Mouse (Mus musculus): Measurements from ENCODE around the gene Psma6. TPM values are rescaled to one million over a fixed set of nuclear protein-coding genes. Genes with fewer than 3 reads are reported as not detected.
"Not testable (repeated sequence)": the region's sequence is repeated elsewhere in the genome, so short reads cannot be mapped to it uniquely, and the experiment has no call there.

The Psma6 gene
- polyA plus RNA-seq, 1 experiment, result 147 TPM

DNA sequence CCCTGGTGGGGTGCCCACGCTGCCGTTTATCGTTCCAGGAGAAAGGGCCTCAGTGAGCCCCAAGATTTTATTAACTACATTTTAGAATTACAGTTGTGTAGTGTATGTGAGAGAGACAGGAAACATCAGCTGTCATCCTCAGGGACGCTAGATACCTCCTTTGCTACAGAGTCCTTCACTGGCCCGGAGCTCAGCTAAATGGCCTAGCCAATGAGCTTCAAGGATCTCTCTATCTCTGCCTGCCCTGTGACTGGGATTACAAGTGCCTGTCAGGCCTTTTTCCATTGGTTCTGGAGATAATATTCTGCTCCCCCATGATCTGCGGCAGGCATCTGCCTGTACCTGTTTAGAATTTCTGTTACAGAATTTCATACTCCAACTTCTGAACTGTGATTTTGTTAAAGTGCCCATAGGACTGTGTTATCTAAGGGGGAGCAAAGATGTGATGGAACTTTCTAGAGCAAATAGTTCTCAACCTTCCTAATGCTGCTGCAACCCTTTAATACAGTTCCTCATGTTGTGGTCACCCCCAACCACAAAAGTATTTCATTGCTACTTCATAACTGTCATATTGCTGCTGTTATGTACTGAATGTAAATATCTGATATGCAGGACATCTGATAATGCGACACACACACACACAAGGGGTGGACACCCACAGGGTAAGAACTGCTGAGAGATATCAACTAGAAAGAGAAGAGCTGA lies 3.2 kb downstream of the Psma6 start:
- TF ChIP-seq CTCF (IDR thresholded peaks at IDR 0.05; ENCODE audit: borderline replicate concordance, insufficient read depth, low read depth, low read length), result no peak
- no peak for TF ChIP-seq POLR2A (IDR thresholded peaks at IDR 0.05; ENCODE audit: borderline replicate concordance, insufficient read depth, low read length)
- H3K27me3 ChIP-seq (ENCODE audit: control insufficient read depth, insufficient read depth, low read length), result no peaks in the 10 kb centered on the region
- no peak for DNase-seq
- 85% methylated on average over 7 of the region's 7 CpGs for WGBS
- no peaks in the 10 kb centered on the region for H3K4me1 ChIP-seq (ENCODE audit: control insufficient read depth, insufficient read depth, low read length)
- no peak overlapping the region for H3K27ac ChIP-seq (ENCODE audit: insufficient read depth, low read length)
- H3K4me3 ChIP-seq (replicated peaks; ENCODE audit: insufficient read depth, low read depth, low read length), result no peak overlapping the region

DNA sequence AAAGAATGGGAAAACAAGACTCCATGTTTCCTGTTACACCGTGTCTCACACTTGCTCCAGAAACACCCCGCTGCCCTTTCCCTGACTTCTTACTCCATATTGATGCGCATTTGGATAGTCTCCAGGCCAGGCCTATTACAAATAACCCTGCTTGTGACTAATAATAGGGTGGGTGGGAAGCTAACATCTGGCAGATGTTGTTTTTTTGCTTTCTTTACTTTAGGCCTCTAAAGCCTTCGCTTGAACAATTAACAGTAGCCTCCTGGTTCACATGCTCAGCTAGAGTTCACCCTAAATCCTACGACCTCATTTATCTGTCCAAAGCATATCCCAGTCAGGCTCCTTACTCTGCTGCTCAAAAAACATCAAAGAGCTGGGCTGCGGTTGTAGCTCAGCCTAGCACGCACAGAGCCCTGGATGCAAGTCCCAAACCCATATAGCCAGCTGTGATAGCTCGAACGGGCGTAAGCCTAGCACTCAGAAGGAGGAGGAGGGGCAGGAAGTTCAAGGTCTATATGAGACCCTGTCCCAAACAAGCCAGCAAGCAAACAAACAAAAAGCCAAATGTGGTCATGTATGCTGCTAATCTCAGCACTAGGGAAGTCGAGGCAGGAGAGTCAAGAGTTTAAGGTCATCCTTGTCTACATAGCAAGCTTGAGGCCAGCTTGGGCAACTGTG lies 3.9 kb downstream of the Psma6 start:
- Histone ChIP-seq H3K4me3 (replicated peaks; ENCODE audit: insufficient read depth, low read depth, low read length) (no peak overlapping the region), H3K4me1 (ENCODE audit: control insufficient read depth, insufficient read depth, low read length) (no peaks in the 10 kb centered on the region), H3K27me3 (ENCODE audit: control insufficient read depth, insufficient read depth, low read length) (no peaks in the 10 kb centered on the region), H3K27ac (ENCODE audit: insufficient read depth, low read length) (no peak overlapping the region)
- no peak for DNase-seq
- TF ChIP-seq POLR2A (IDR thresholded peaks at IDR 0.05; ENCODE audit: borderline replicate concordance, insufficient read depth, low read length) (no peak), CTCF (IDR thresholded peaks at IDR 0.05; ENCODE audit: borderline replicate concordance, insufficient read depth, low read depth, low read length) (no peak)
- 78% methylated on average over 11 of the region's 11 CpGs for WGBS

GRCm38 (mm10) chr12:55388478-55388877 lies 4.5 kb downstream of the Psma6 start:
- peak in 1 of 2 experiments; percentile 10 for DNase-seq
- WGBS, result 59% methylated on average over 6 of the region's 6 CpGs
- Histone ChIP-seq H3K27ac (ENCODE audit: insufficient read depth, low read length) (no peak overlapping the region), H3K4me3 (replicated peaks; ENCODE audit: insufficient read depth, low read depth, low read length) (no peak overlapping the region), H3K27me3 (ENCODE audit: control insufficient read depth, insufficient read depth, low read length) (no peaks in the 10 kb centered on the region), H3K4me1 (ENCODE audit: control insufficient read depth, insufficient read depth, low read length) (no peaks in the 10 kb centered on the region)
- no peak for TF ChIP-seq CTCF (IDR thresholded peaks at IDR 0.05; ENCODE audit: borderline replicate concordance, insufficient read depth, low read depth, low read length)
- TF ChIP-seq POLR2A (IDR thresholded peaks at IDR 0.05; ENCODE audit: borderline replicate concordance, insufficient read depth, low read length), result no peak

DNA sequence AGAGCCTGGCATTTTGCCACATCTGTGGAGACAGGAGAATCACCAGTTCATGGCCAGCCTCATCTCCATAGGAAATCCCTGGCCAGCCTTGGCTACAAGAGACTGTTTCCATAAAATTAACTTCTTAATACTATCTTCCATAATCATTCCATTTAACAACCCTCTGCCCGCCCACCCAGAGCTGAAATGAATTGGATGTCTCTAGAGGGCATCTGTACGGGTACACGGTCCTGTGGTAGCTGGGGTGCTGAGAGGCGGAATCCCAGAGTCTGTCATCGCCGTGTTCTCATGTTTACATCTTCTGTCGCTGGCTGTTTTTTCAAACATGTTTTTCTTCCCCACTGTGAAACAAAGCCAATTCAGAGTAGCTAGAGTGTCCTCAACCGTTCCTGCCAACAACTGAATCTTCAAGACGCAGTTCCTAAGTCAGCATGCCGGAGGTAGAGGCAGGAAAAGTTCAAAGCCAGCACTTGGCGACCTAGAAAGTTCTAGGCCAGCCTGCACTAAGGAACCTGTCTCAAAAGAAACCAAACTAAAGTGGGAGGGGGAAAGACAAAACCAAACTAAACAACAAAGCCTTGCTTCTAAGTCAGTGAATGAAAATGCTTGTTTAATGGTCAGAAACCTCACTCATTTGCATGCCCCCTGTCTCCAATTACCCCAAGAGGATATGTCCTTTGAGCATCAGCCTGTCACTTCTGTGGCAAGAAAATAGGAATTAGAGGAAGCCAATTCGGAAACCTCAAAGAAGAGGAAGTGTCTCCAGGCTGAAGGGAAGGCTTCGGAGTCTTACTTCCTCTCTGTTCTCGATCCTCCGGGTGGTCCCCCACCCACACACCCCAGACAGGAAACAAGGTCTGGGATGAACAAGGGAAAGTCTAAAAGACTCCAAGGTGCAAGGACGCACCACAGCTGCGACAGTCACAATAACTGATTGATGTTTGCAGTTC lies 5.4 kb downstream of the Psma6 start:
- TF ChIP-seq CTCF (IDR thresholded peaks at IDR 0.05; ENCODE audit: borderline replicate concordance, insufficient read depth, low read depth, low read length) (no peak), POLR2A (IDR thresholded peaks at IDR 0.05; ENCODE audit: borderline replicate concordance, insufficient read depth, low read length) (no peak)
- no peak for DNase-seq
- H3K4me1 ChIP-seq (ENCODE audit: control insufficient read depth, insufficient read depth, low read length), result no peaks in the 10 kb centered on the region
- H3K27me3 ChIP-seq (ENCODE audit: control insufficient read depth, insufficient read depth, low read length), result no peaks in the 10 kb centered on the region
- WGBS, result 69% methylated on average over 17 of the region's 17 CpGs
- no peak overlapping the region for H3K4me3 ChIP-seq (replicated peaks; ENCODE audit: insufficient read depth, low read depth, low read length)
- peak overlapping the region; percentile 7; the same call in 1 of the 2 replicates for H3K27ac ChIP-seq (ENCODE audit: insufficient read depth, low read length)

- DNase-seq, result no peak
- no peaks in the 10 kb centered on the region for H3K27me3 ChIP-seq (ENCODE audit: control insufficient read depth, insufficient read depth, low read length)
- H3K4me1 ChIP-seq (ENCODE audit: control insufficient read depth, insufficient read depth, low read length), result no peaks in the 10 kb centered on the region
- no peak overlapping the region for H3K4me3 ChIP-seq (replicated peaks; ENCODE audit: insufficient read depth, low read depth, low read length)
- TF ChIP-seq POLR2A (IDR thresholded peaks at IDR 0.05; ENCODE audit: borderline replicate concordance, insufficient read depth, low read length), result no peak
- TF ChIP-seq CTCF (IDR thresholded peaks at IDR 0.05; ENCODE audit: borderline replicate concordance, insufficient read depth, low read depth, low read length), result no peak
- H3K27ac ChIP-seq (ENCODE audit: insufficient read depth, low read length), result no peak overlapping the region
Observed at GRCm38 (mm10) chr12:55392120-55392519, 8.1 kb downstream of the Psma6 start.

DNA sequence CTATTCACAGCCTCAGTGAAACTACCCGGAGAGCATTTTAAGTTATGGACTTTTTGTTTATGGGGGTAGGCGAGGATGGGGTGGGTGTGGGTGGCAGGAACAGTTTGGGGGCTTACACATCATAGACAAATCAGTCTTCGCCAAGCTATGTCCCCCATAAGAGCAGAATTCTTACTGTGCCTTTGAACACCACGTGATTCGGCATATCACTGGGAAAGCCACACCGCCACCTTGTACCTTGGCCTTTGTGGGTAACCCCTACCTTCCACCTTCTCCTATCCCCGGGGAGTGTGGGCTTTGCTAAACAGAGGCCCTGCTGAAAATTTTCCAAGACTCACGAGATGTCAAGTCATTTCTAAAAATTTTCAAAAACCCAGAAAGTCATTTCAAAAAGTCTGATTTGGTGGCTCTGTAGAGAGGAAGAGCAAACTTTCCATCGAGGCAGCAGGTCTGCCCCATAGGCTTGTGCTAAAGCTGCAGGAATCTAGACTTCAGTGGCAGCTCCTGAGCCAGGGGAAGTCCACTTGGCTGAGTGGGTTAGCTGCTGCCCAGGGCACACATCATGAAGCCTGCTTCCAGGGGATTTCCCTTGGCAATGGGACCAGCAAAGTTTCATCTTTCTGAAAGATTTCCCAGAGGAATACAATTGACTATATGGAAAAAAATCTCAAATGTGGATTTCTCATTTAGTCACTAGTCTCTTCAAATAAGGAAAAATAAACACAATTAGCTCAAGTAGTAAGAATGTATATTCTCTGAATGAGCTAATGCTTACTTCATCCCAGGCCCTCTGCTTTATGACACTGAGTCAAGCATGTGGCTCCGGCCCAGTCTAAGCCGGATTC lies 8.9 kb downstream of the Psma6 start:
- 89% methylated on average over 11 of the region's 11 CpGs for WGBS

GRCm38 (mm10) chr12:55395601-55396000 lies 11.6 kb downstream of the Psma6 start:
- DNase-seq, result not testable (repeated sequence)

More for the DNA sequence above, 8.9 kb downstream of the Psma6 start:
- DNase-seq, result no peak
- Histone ChIP-seq H3K27ac (ENCODE audit: insufficient read depth, low read length) (no peak overlapping the region), H3K4me3 (replicated peaks; ENCODE audit: insufficient read depth, low read depth, low read length) (no peak overlapping the region), H3K27me3 (ENCODE audit: control insufficient read depth, insufficient read depth, low read length) (no peaks in the 10 kb centered on the region), H3K4me1 (ENCODE audit: control insufficient read depth, insufficient read depth, low read length) (no peaks in the 10 kb centered on the region)
- no peak for TF ChIP-seq POLR2A (IDR thresholded peaks at IDR 0.05; ENCODE audit: borderline replicate concordance, insufficient read depth, low read length)
- TF ChIP-seq CTCF (IDR thresholded peaks at IDR 0.05; ENCODE audit: borderline replicate concordance, insufficient read depth, low read depth, low read length), result no peak

More at GRCm38 (mm10) chr12:55395601-55396000, 11.6 kb downstream of the Psma6 start:
- H3K4me3 ChIP-seq (replicated peaks; ENCODE audit: insufficient read depth, low read depth, low read length); H3K4me1 ChIP-seq (ENCODE audit: control insufficient read depth, insufficient read depth, low read length); H3K27me3 ChIP-seq (ENCODE audit: control insufficient read depth, insufficient read depth, low read length); H3K27ac ChIP-seq (ENCODE audit: insufficient read depth, low read length): not testable (repeated sequence)
- WGBS, result 41% methylated on average over 14 of the region's 14 CpGs
